Mouse (Mus musculus): Measurements from ENCODE around the gene Adcyap1r1. TPM values are rescaled to one million over a fixed set of nuclear protein-coding genes. Genes with fewer than 3 reads are reported as not detected.
A peak's percentile ranks its signal among the peaks of the same experiment; 100 is the strongest.

Adcyap1r1 gene
- polyA plus RNA-seq, 1 experiment from 2014 or later = 2.5 TPM

DNA sequence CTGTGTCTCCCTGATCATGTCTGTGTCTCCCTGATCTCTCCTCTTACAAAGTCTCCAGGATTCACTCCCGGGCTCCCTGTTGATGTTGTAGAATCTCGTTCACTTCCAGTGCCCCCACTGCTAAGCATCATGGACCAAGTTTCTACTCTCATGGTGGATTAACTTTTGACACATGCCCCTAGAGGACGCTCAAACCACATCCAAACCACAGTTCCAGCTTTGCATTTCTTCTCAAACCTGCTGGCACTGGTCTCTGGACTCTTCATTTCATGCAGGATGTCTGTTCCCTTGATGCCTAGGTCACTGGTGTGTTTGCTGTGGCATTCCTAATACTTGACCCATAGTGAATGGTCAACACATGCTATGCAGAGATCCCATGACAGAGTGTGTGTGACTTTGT, 90.6 kb downstream of the Adcyap1r1 start:
- ATAC-seq (replicated peaks; ENCODE audit: insufficient number of reproducible peaks, low FRiP score, low TSS enrichment, low read depth) (no peak), DNase-seq (ENCODE audit: low spot score) (no peak)
- H3K4me1 ChIP-seq (ENCODE audit: control insufficient read depth, insufficient read depth, low read length) = no peaks in the 10 kb centered on the region
- no peaks in the 10 kb centered on the region for H3K9me3 ChIP-seq (replicated peaks; ENCODE audit: control insufficient read depth, low read length)
- 45% methylated on average over 3 of the region's 3 CpGs for WGBS
- H3K36me3 ChIP-seq (replicated peaks; ENCODE audit: control insufficient read depth, insufficient read depth, low read depth, low read length) = no peaks in the 10 kb centered on the region
- H3K27me3 ChIP-seq (ENCODE audit: control insufficient read depth, insufficient read depth, low read length) = no peaks in the 10 kb centered on the region
- no peak overlapping the region for H3K9ac ChIP-seq (replicated peaks; ENCODE audit: low read length)
- no peak overlapping the region for H3K4me3 ChIP-seq (ENCODE audit: low read depth, low read length)
- no peak overlapping the region for H3K4me2 ChIP-seq (ENCODE audit: low read depth, low read length)
- no peak overlapping the region for H3K27ac ChIP-seq (replicated peaks; ENCODE audit: low read depth, low read length)

DNA sequence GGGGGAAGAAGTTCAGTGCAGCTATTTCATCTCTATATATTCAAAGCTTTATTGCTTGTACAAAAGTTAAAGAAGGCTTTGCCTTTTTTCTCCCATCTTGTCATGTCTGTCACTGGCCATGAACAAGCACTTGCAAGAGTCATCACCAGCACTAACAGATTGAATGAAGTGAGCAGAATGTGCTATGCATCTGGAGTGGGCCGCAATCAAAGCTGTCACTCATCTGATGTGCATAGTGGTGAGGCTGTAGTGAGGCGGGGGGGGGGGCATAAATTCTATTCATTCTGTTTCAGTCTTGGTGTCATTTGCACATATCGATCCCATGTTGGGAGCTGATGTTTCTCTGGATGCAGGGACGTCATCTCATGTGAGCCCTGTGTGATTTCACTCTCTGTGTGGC, 91.6 kb downstream of the Adcyap1r1 start:
- ATAC-seq (replicated peaks; ENCODE audit: insufficient number of reproducible peaks, low FRiP score, low TSS enrichment, low read depth) (no peak), DNase-seq (ENCODE audit: low spot score) (no peak)
- Histone ChIP-seq H3K4me3 (ENCODE audit: low read depth, low read length) (no peak overlapping the region), H3K27ac (replicated peaks; ENCODE audit: low read depth, low read length) (no peak overlapping the region), H3K27me3 (ENCODE audit: control insufficient read depth, insufficient read depth, low read length) (no peaks in the 10 kb centered on the region), H3K9me3 (replicated peaks; ENCODE audit: control insufficient read depth, low read length) (no peaks in the 10 kb centered on the region), H3K9ac (replicated peaks; ENCODE audit: low read length) (no peak overlapping the region), H3K4me2 (ENCODE audit: low read depth, low read length) (no peak overlapping the region), H3K36me3 (replicated peaks; ENCODE audit: control insufficient read depth, insufficient read depth, low read depth, low read length) (no peaks in the 10 kb centered on the region), H3K4me1 (ENCODE audit: control insufficient read depth, insufficient read depth, low read length) (no peaks in the 10 kb centered on the region)
- 89% methylated on average over 4 of the region's 4 CpGs for WGBS

DNA sequence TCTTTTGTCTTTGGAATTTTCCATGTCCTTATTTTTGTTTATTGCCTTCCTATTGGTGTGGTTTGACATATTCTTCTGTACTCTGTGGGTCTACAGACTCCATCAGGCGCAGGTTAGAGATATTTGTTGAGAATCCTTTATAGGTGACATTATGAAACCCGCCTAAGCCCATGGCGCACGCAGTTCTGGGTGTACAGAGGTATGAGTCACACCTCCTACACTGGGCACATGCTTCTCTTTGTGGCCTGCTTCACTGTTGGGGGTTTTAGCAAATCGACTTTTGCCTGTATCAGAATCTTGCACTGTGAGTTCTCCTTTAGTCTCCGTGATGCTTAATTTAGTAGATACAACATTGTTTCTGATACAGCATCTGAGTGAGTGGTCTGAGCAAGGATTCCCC, 97.4 kb downstream of the Adcyap1r1 start:
- Histone ChIP-seq H3K27ac (replicated peaks; ENCODE audit: low read depth, low read length) (no peak overlapping the region), H3K4me2 (ENCODE audit: low read depth, low read length) (no peak overlapping the region), H3K4me1 (ENCODE audit: control insufficient read depth, insufficient read depth, low read length) (no peaks in the 10 kb centered on the region), H3K9me3 (replicated peaks; ENCODE audit: control insufficient read depth, low read length) (no peaks in the 10 kb centered on the region), H3K9ac (replicated peaks; ENCODE audit: low read length) (no peak overlapping the region), H3K36me3 (replicated peaks; ENCODE audit: control insufficient read depth, insufficient read depth, low read depth, low read length) (no peaks in the 10 kb centered on the region), H3K4me3 (ENCODE audit: low read depth, low read length) (no peak overlapping the region), H3K27me3 (ENCODE audit: control insufficient read depth, insufficient read depth, low read length) (no peaks in the 10 kb centered on the region)
- DNase-seq (ENCODE audit: low spot score) (no peak), ATAC-seq (replicated peaks; ENCODE audit: insufficient number of reproducible peaks, low FRiP score, low TSS enrichment, low read depth) (no peak)
- 89% methylated on average over 6 of the region's 6 CpGs for WGBS

DNA sequence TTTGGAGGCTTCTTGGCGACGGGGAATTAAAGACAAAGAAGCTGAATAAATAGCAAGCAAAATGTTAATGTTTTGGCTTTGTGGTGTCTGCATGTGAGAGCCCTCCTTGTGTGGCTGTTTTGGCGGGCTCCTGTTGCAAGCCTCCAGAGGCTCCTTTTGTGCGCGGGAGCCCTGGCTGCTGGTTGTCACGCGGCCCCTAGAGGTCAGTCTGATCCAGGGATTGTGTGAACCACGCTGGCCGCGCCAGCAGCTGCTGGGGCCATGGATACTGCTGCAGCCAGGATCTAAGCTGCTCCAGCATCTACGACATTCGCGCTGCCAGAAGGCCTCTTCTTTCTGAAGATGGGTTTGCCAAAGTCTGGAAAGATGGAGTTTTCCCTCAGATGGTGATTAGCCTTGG, 99.1 kb downstream of the Adcyap1r1 start:
- no peak overlapping the region for H3K27ac ChIP-seq (replicated peaks; ENCODE audit: low read depth, low read length)
- no peaks in the 10 kb centered on the region for H3K36me3 ChIP-seq (replicated peaks; ENCODE audit: control insufficient read depth, insufficient read depth, low read depth, low read length)
- no peaks in the 10 kb centered on the region for H3K27me3 ChIP-seq (ENCODE audit: control insufficient read depth, insufficient read depth, low read length)
- H3K4me2 ChIP-seq (ENCODE audit: low read depth, low read length) = no peak overlapping the region
- 45% methylated on average over 13 of the region's 13 CpGs for WGBS
- no peaks in the 10 kb centered on the region for H3K9me3 ChIP-seq (replicated peaks; ENCODE audit: control insufficient read depth, low read length)
- DNase-seq (ENCODE audit: low spot score) = peak; percentile 63
- ATAC-seq (replicated peaks; ENCODE audit: insufficient number of reproducible peaks, low FRiP score, low TSS enrichment, low read depth) = no peak
- H3K4me3 ChIP-seq (ENCODE audit: low read depth, low read length) = no peak overlapping the region
- H3K4me1 ChIP-seq (ENCODE audit: control insufficient read depth, insufficient read depth, low read length) = no peaks in the 10 kb centered on the region
- no peak overlapping the region for H3K9ac ChIP-seq (replicated peaks; ENCODE audit: low read length)

Small RNA genes within 50 kb of the gene (microRNA-seq; reads per million reads assigned to microRNA genes)
- not detected for gene Gm44352 (ENCODE audit: borderline number of aligned reads)

Other genes starting within 250 kb of the Adcyap1r1 start
- 23.9 and 26.0 TPM in 2 replicates for gene Mindy4, start 248.6 kb upstream of the Adcyap1r1 start, polyA plus RNA-seq (2014; fragmentation: Nextera tagmentation; extraction: Ambion mirVana)
- gene Aqp1, start 115.5 kb upstream of the Adcyap1r1 start, polyA plus RNA-seq (2014; fragmentation: Nextera tagmentation; extraction: Ambion mirVana) = 0.28 and 0.52 TPM in 2 replicates
- gene Ghrhr, start 75.7 kb upstream of the Adcyap1r1 start, polyA plus RNA-seq (2014; fragmentation: Nextera tagmentation; extraction: Ambion mirVana) = not detected in 2 replicates
- 0.90 and 0.91 TPM in 2 replicates for gene Neurod6, start 229.3 kb downstream of the Adcyap1r1 start, polyA plus RNA-seq (2014; fragmentation: Nextera tagmentation; extraction: Ambion mirVana)

All from embryonic facial prominence, embryonic 11.5 days (tissue).